Mouse (Mus musculus) lung, postnatal 0 days (tissue): Measurements from ENCODE around the gene Shroom1. TPM values are rescaled to one million over a fixed set of nuclear protein-coding genes. Genes with fewer than 3 reads are reported as not detected.

Source experiments
- ATAC-seq: fragments of 200-750 bp; cut with Nextera tagmentation; 2 replicates; pipeline ENCODE4 v1.8.0; 2017; ENCODE audit warnings: moderate library complexity
- DNase-seq: peaks from one replicate; pipeline ENCODE4 v3.0.0-alpha.2; 2016; ENCODE audit warnings: low spot score
- H3K27ac ChIP-seq: fragments of 300-500 bp; sonication (generic); 2 replicates; pipeline ENCODE4 v1.5.1; 2014; ENCODE audit warnings: antibody characterized with exemption, mild to moderate bottlenecking, low read length, mixed read lengths
- H3K27me3 ChIP-seq: fragments of 300-500 bp; sonication (generic); replicated peaks from 2 replicates; pipeline ENCODE4 v1.6.1; 2014; ENCODE audit warnings: low read length, mixed read lengths; ENCODE audit not compliant: insufficient read depth
- H3K36me3 ChIP-seq: fragments of 300-500 bp; sonication (generic); 2 replicates; pipeline ENCODE4 v1.6.1; 2014; ENCODE audit warnings: low read length, mixed read lengths; ENCODE audit not compliant: insufficient read depth
- H3K4me1 ChIP-seq: fragments of 300-500 bp; sonication (generic); 2 replicates; pipeline ENCODE4 v1.6.1; 2014; ENCODE audit warnings: antibody characterized with exemption, low read depth, low read length, mixed read lengths; ENCODE audit not compliant: insufficient read depth
- H3K4me2 ChIP-seq: fragments of 300-500 bp; sonication (generic); replicated peaks from 2 replicates; pipeline ENCODE4 v1.6.1; 2014; ENCODE audit warnings: low read depth, mild to moderate bottlenecking, low read length, moderate library complexity, mixed read lengths
- H3K4me3 ChIP-seq: fragments of 300-500 bp; sonication (generic); 2 replicates; pipeline ENCODE4 v1.5.1; 2014; ENCODE audit warnings: low read depth, low read length
- H3K9ac ChIP-seq: fragments of 300-500 bp; sonication (generic); replicated peaks from 2 replicates; pipeline ENCODE4 v1.6.1; 2014; ENCODE audit warnings: low read depth, mild to moderate bottlenecking
- H3K9me3 ChIP-seq: fragments of 300-500 bp; sonication (generic); 2 replicates; pipeline ENCODE4 v1.6.1; 2016; ENCODE audit warnings: low read length, mixed read lengths
- CTCF ChIP-seq: IDR thresholded peaks from 2 replicates; pipeline ENCODE4 v1.5.1; 2016; ENCODE audit warnings: antibody characterized with exemption, mild to moderate bottlenecking
- EP300 ChIP-seq: IDR thresholded peaks from 2 replicates; pipeline ENCODE4 v1.6.1; 2016; ENCODE audit warnings: antibody characterized with exemption, mild to moderate bottlenecking, control low read depth
- WGBS: fragments of 180-500 bp; shearing (Covaris S2); extraction: QIAGEN DNeasy Blood & Tissue Kit; methylation state at CpG from one replicate; pipeline ENCODE4 v1.1.7; 2014; 5-methylcytosine and 5-hydroxymethylcytosine counted together
- polyA plus RNA-seq: library from polyadenylated mRNA; unstranded; fragments of >200 nt; fragmentation: Nextera tagmentation; extraction: Ambion mirVana; gene quantifications from 2 replicates; pipeline ENCODE4 v1.2.1, GENCODE M21; 2015

Shroom1 gene
- polyA plus RNA-seq, 1 experiment from 2014 or later, result 0.88 TPM

DNA sequence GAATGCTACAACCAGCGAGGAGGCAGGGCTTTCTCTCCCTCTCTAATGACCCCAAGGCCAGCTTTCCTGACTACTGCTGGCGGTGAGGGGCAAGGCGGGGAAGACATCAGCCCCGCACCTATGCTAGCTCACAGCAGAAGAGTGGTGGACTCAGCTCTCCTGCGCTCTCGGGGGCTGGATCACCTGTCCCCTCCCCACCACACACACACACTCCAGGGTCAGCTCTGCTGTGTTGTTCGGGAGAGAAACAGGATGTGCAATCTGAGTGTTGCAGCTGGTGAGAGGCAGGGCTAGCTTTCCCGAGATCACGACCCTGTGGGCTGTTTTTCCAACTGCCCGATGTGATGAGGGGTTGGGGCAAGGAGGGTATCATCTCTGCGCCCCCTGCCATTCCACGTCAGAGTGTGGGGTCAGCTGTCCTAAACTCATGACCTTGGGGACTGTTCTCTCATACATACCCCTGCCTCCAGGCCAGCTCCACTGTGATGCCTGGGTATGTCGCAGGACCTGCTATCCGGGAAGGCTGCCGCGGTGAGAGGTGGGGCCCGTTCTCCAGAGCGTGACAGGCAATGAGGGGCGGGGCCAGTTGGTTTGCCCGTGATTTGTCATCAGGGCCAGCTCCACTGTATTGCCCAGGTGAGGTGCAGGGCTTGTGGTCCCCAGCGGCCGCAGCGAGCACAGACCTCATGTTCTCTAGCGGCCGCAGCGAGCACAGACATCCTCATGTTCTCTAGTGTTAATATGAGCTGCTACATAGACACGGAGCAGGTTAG is 30.0 kb downstream of the Shroom1 start:
- DNase-seq (peak; percentile 68), ATAC-seq (peak; percentile 79)
- H3K36me3 ChIP-seq, result no peaks in the 10 kb centered on the region
- 10% methylated on average over 27 of the region's 27 CpGs for WGBS
- no peaks in the 10 kb centered on the region for H3K9me3 ChIP-seq
- no peaks in the 10 kb centered on the region; the same call in 1 of the 2 replicates for H3K27me3 ChIP-seq
- no peak overlapping the region for H3K4me3 ChIP-seq
- H3K4me2 ChIP-seq, result peak overlapping the region; percentile 28; the same call in 1 of the 2 replicates
- TF ChIP-seq EP300, result no peak
- no peak overlapping the region for H3K27ac ChIP-seq
- no peak overlapping the region for H3K9ac ChIP-seq
- 0 out of 2 replicates have a peak, but pooled peaks cover 5% of the 10 kb centered on the region for H3K4me1 ChIP-seq

GRCm38 (mm10) chr11:53489007-53489406 is 32.0 kb downstream of the Shroom1 start:
- 97% methylated on average over 5 of the region's 5 CpGs for WGBS
- H3K4me1 ChIP-seq, result 0 out of 2 replicates have a peak, but pooled peaks cover 5% of the 10 kb centered on the region
- no peak for DNase-seq
- no peak overlapping the region for H3K9ac ChIP-seq
- TF ChIP-seq EP300 (no peak), CTCF (peak; percentile 19)
- no peaks in the 10 kb centered on the region for H3K36me3 ChIP-seq
- H3K9me3 ChIP-seq, result no peaks in the 10 kb centered on the region
- no peak overlapping the region for H3K4me2 ChIP-seq
- no peak for ATAC-seq
- H3K27ac ChIP-seq, result no peak overlapping the region
- H3K27me3 ChIP-seq, result no peaks in the 10 kb centered on the region; the same call in 1 of the 2 replicates
- no peak overlapping the region for H3K4me3 ChIP-seq

DNA sequence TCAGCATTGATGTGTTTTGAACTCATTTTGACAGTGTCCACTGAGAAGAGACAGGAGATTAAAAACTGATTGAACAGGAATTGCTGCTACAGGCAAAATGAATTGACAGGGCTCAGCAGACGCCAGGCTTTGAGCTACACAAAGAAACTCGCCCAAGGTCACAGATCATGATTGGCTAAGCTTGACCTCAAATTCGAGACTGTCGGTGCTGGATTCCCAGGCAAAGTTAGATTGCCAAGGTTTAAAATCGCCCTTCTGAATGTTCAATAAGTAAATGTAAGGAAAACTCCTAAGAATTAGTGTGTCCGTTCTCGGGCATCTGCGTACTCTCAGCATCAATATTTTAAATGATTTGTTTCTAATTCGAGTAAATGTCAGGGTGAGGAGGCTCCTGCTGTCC is 32.4 kb downstream of the Shroom1 start:
- H3K4me2 ChIP-seq, result no peak overlapping the region
- ATAC-seq (no peak), DNase-seq (no peak)
- H3K27ac ChIP-seq, result no peak overlapping the region
- no peak for TF ChIP-seq CTCF
- TF ChIP-seq EP300, result no peak
- no peaks in the 10 kb centered on the region; the same call in 1 of the 2 replicates for H3K27me3 ChIP-seq
- H3K9ac ChIP-seq, result no peak overlapping the region
- 81% methylated on average over 9 of the region's 9 CpGs for WGBS
- 0 out of 2 replicates have a peak, but pooled peaks cover 5% of the 10 kb centered on the region for H3K4me1 ChIP-seq
- H3K9me3 ChIP-seq, result no peaks in the 10 kb centered on the region
- no peaks in the 10 kb centered on the region for H3K36me3 ChIP-seq
- H3K4me3 ChIP-seq, result no peak overlapping the region

DNA sequence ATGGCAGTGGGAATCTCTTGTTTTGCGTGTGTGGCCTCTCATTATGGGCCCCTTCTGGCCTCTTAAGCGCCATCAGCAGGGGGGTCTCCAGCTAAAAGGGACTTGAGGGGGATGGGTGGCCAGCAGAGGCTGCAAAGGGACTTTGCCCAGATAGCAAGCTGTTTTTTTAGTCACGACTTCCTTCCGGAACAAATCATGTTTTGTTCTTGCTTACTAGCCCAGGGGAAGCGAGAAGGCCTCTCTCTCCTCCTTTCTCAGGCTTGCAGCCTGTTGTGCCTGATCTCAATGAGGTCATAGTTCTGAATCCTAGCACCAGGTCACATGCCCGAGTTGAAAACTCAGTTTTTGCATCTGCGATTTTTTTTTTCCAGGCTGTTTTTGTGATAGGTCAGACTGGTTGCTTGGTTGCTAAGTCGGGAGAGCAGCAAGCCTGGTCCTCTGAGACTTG is 35.0 kb downstream of the Shroom1 start:
- TF ChIP-seq CTCF (no peak), EP300 (no peak)
- H3K9ac ChIP-seq, result no peak overlapping the region
- H3K36me3 ChIP-seq, result no peaks in the 10 kb centered on the region
- no peaks in the 10 kb centered on the region; the same call in 1 of the 2 replicates for H3K27me3 ChIP-seq
- no peak overlapping the region for H3K4me2 ChIP-seq
- H3K9me3 ChIP-seq, result no peaks in the 10 kb centered on the region
- ATAC-seq, result no peak; the same call in 1 of the 2 replicates
- WGBS, result 33% methylated on average over 8 of the region's 8 CpGs
- H3K27ac ChIP-seq, result no peak overlapping the region
- no peak overlapping the region for H3K4me3 ChIP-seq
- no peak for DNase-seq
- H3K4me1 ChIP-seq, result 0 out of 2 replicates have a peak, but pooled peaks cover 5% of the 10 kb centered on the region

GRCm38 (mm10) chr11:53493243-53493955 is 36.4 kb downstream of the Shroom1 start:
- no peaks in the 10 kb centered on the region for H3K9me3 ChIP-seq
- H3K4me2 ChIP-seq, result no peak overlapping the region
- DNase-seq (no peak), ATAC-seq (no peak)
- no peaks in the 10 kb centered on the region for H3K36me3 ChIP-seq
- WGBS, result 51% methylated on average over 3 of the region's 3 CpGs
- TF ChIP-seq CTCF (no peak), EP300 (no peak)
- H3K27ac ChIP-seq, result no peak overlapping the region
- no peak overlapping the region for H3K9ac ChIP-seq
- no peaks in the 10 kb centered on the region for H3K27me3 ChIP-seq
- H3K4me1 ChIP-seq, result no peaks in the 10 kb centered on the region
- H3K4me3 ChIP-seq, result no peak overlapping the region

- Histone ChIP-seq H3K36me3 (no peaks in the 10 kb centered on the region), H3K4me2 (no peak overlapping the region), H3K4me1 (no peaks in the 10 kb centered on the region; the same call in 1 of the 2 replicates), H3K9ac (no peak overlapping the region), H3K27me3 (no peaks in the 10 kb centered on the region), H3K9me3 (no peaks in the 10 kb centered on the region), H3K4me3 (no peak overlapping the region), H3K27ac (no peak overlapping the region)
- no peak for ATAC-seq
- TF ChIP-seq CTCF (no peak), EP300 (no peak)
- no peak for DNase-seq
- WGBS, result 59% methylated on average over 6 of the region's 6 CpGs
Observed at GRCm38 (mm10) chr11:53495417-53495816, 38.4 kb downstream of the Shroom1 start.
